Mouse (Mus musculus) embryonic facial prominence, embryonic 14.5 days (tissue): ENCODE measurements around the gene Kcnj8. TPM values are rescaled to one million over a fixed set of nuclear protein-coding genes. Genes with fewer than 3 reads are reported as not detected.
"Not testable (repeated sequence)": the region's sequence is repeated elsewhere in the genome, so short reads cannot be mapped to it uniquely, and the experiment has no call there.

Experiments used
- ATAC-seq: fragments of 200-750 bp; cut with Nextera tagmentation; 2 replicates; pipeline ENCODE4 v1.8.0; 2017; ENCODE audit warnings: low read depth, moderate number of reproducible peaks, moderate TSS enrichment
- DNase-seq: peaks from one replicate; pipeline ENCODE4 v3.0.0-alpha.2; 2015; ENCODE audit warnings: low spot score
- H3K27ac ChIP-seq: fragments of 300-500 bp; sonication (generic); replicated peaks from 2 replicates; pipeline ENCODE4 v1.5.1; 2014; ENCODE audit warnings: low read depth, mild to moderate bottlenecking, low read length, moderate library complexity
- H3K27me3 ChIP-seq: fragments of 300-500 bp; sonication (generic); replicated peaks from 2 replicates; pipeline ENCODE4 v1.6.1; 2014; ENCODE audit warnings: low read length; ENCODE audit not compliant: control insufficient read depth, insufficient read depth
- H3K36me3 ChIP-seq: fragments of 300-500 bp; sonication (generic); 2 replicates; pipeline ENCODE4 v1.6.1; 2014; ENCODE audit warnings: low read length, mixed read lengths; ENCODE audit not compliant: control insufficient read depth, insufficient read depth
- H3K4me1 ChIP-seq: fragments of 300-500 bp; sonication (generic); 2 replicates; pipeline ENCODE4 v1.6.1; 2014; ENCODE audit warnings: antibody characterized with exemption, low read length; ENCODE audit not compliant: control insufficient read depth, insufficient read depth
- H3K4me2 ChIP-seq: fragments of 300-500 bp; sonication (generic); 2 replicates; pipeline ENCODE4 v1.6.1; 2014; ENCODE audit warnings: low read depth, mild to moderate bottlenecking, low read length, moderate library complexity, mixed read lengths
- H3K4me3 ChIP-seq: fragments of 300-500 bp; sonication (generic); 2 replicates; pipeline ENCODE4 v1.5.1; 2014; ENCODE audit warnings: low read depth, mild to moderate bottlenecking, low read length
- H3K9ac ChIP-seq: fragments of 300-500 bp; sonication (generic); 2 replicates; pipeline ENCODE4 v1.6.1; 2014; ENCODE audit warnings: low read depth, mild to moderate bottlenecking, low read length, moderate library complexity, mixed read lengths
- H3K9me3 ChIP-seq: fragments of 300-500 bp; sonication (generic); 2 replicates; pipeline ENCODE4 v1.6.1; 2016; ENCODE audit warnings: low read length; ENCODE audit not compliant: control insufficient read depth
- WGBS: fragments of 180-500 bp; shearing (Covaris S2); extraction: QIAGEN DNeasy Blood & Tissue Kit; methylation state at CpG from one replicate; pipeline ENCODE4 v1.1.7; 2014; 5-methylcytosine and 5-hydroxymethylcytosine counted together
- polyA plus RNA-seq: library from polyadenylated mRNA; unstranded; fragments of >200 nt; fragmentation: Nextera tagmentation; extraction: Ambion mirVana; gene quantifications from 2 replicates; pipeline ENCODE4 v1.2.1, GENCODE M21; 2014

The Kcnj8 gene
- polyA plus RNA-seq, 1 experiment from 2014 or later, result 21.0 TPM

DNA sequence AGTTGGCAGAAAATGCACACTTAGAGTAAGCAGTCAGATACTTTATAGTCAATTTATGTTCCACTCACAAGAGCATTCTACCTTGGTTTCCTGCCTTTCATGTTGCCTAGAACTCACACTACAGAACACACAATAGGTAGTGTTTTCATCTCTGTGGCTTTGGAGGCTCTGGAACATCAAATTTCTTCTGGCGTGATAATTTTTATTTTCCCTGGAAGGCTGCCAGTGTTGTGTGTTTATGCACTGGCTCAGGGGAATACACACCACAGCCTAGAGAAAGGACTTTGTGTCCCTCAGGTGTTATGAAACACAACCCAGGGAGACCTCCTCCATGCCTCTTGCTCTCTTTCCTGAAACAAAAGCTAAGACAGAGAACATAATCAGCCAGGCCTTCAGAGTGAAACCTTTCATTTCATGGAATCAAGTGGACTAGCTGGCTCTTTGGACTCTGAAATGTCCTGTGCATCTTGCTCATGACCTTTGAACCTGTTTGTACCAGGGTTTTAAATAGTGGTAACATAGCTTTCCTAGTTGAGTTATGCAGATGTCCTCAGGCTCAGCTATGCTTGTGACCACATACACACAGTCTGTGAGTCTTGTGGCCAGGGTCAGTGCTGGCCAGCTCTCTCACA, 43.4 kb downstream of the Kcnj8 start:
- H3K9me3 ChIP-seq, result no peaks in the 10 kb centered on the region
- H3K27me3 ChIP-seq, result no peaks in the 10 kb centered on the region
- H3K36me3 ChIP-seq, result no peaks in the 10 kb centered on the region
- no peak overlapping the region for H3K9ac ChIP-seq
- WGBS, result 46% methylated on average over 1 of the region's 1 CpGs
- no peaks in the 10 kb centered on the region for H3K4me1 ChIP-seq
- no peak for DNase-seq
- no peak overlapping the region for H3K4me2 ChIP-seq
- no peak overlapping the region for H3K27ac ChIP-seq
- H3K4me3 ChIP-seq, result no peak overlapping the region
- ATAC-seq, result no peak

DNA sequence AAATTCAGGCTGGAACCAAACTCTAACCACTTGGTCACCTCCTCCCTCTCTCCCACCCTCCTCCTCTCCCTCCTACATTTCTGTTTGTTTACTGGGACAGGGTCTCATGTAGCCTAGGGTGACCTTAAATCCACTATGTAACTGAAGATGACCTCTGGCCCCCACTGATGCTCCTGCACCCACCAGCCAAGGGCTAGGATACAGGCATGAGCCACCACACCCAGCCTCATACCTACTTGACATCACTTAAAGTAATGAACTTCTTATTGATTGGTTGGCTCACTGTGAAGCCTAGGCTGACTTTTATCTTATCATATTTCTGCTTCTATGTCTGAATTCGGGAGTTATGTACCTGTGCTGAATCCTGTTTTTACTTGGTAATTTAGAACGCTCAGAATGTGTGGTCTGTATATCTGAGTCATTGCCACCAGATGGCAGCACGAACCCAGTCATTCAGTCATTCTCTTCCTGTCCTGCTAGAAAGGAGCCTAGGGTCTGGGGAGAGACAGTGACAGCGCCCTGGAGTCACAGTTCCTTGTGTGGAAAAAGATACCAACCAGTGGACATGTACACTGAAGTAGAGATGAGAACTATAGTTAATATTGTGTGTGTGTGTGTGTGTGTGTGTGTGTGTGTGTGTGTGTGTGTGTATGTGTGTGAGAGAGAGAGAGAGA, 46.6 kb downstream of the Kcnj8 start:
- no peak overlapping the region for H3K4me2 ChIP-seq
- no peak overlapping the region for H3K27ac ChIP-seq
- no peak overlapping the region for H3K9ac ChIP-seq
- no peak overlapping the region for H3K4me3 ChIP-seq
- DNase-seq (peak; percentile 72), ATAC-seq (peak; percentile 70; the same call in 1 of the 2 replicates)
- 10% methylated on average over 4 of the region's 4 CpGs for WGBS
- no peaks in the 10 kb centered on the region for H3K4me1 ChIP-seq
- no peaks in the 10 kb centered on the region for H3K36me3 ChIP-seq
- no peaks in the 10 kb centered on the region for H3K27me3 ChIP-seq
- no peaks in the 10 kb centered on the region for H3K9me3 ChIP-seq

DNA sequence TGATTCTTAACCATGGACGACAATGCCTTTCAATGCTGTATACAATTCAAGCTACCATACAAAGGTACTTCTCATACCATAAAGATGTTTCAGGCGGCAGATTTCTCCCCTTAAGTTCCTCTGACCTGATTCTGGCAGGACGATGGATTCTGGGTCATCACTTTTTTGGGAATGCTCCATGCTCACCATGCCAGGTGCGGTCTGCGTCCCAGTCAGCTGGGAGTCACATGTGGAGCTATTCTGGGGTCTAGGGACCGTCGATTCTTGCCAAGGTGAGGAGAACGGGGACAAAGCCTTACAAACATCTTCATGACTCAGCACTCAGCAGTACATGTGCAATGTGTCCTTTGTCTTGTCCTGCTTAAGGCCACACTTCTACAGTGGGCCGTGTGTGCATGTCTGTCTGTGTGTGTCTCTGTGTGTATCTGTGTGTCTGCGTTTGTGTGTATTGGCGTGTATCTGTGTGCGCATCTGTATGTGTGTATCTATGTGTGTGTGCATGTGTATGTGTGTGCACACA, 49.8 kb downstream of the Kcnj8 start:
- ATAC-seq (no peak), DNase-seq (no peak)
- Histone ChIP-seq H3K9ac (no peak overlapping the region), H3K9me3 (no peaks in the 10 kb centered on the region), H3K27ac (no peak overlapping the region), H3K36me3 (no peaks in the 10 kb centered on the region), H3K4me3 (no peak overlapping the region), H3K4me1 (no peaks in the 10 kb centered on the region), H3K4me2 (no peak overlapping the region), H3K27me3 (no peaks in the 10 kb centered on the region)
- WGBS, result 83% methylated on average over 12 of the region's 12 CpGs

DNA sequence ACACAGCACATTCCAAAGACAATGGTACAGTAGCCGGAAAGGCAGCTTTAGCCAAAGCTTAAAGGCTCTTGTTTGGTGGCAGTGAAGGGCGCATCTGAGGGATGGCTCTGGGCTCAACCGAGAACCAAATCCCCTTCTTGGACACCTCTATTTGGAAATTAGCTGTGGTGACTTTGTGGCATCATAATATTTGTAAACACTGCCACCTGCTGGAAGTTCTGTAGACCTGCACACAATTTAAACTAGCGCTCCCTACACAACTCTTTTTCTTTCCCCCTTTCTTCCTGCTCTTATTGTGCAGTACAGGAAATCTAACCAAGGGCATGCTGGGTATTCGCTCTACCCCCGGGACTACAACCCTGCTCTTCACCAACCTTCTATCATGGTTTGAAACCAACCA, 52.3 kb downstream of the Kcnj8 start:
- Histone ChIP-seq H3K4me1 (no peaks in the 10 kb centered on the region), H3K36me3 (no peaks in the 10 kb centered on the region), H3K27me3 (no peaks in the 10 kb centered on the region), H3K9ac (no peak overlapping the region), H3K4me3 (no peak overlapping the region), H3K4me2 (no peak overlapping the region), H3K27ac (no peak overlapping the region), H3K9me3 (no peaks in the 10 kb centered on the region)
- ATAC-seq (peak; percentile 22), DNase-seq (peak; percentile 74)
- 15% methylated on average over 6 of the region's 6 CpGs for WGBS

DNA sequence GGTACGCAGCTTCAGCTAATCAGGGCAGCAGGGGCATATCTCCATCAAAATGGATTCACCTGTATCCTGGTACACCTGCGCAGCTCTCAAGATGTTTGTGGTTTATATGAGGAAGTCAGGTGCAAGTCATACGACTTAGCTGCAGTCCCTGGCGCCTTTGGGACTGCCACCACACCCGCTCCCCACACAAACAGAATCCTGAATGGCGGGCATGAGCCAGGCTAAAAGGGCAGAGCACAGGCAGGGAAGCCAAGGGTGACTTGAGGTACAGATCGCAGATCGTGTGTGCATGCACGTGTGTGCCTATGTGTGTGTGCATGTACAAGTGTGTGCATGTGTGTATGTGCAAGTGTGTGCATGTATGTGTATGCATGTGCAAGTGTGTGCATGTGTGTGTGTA, 56.0 kb downstream of the Kcnj8 start:
- not testable (repeated sequence) for ATAC-seq, H3K4me1 ChIP-seq, H3K27me3 ChIP-seq, DNase-seq, H3K4me3 ChIP-seq, H3K27ac ChIP-seq, H3K4me2 ChIP-seq, H3K36me3 ChIP-seq, H3K9ac ChIP-seq, H3K9me3 ChIP-seq
- WGBS, result 70% methylated on average over 9 of the region's 9 CpGs

DNA sequence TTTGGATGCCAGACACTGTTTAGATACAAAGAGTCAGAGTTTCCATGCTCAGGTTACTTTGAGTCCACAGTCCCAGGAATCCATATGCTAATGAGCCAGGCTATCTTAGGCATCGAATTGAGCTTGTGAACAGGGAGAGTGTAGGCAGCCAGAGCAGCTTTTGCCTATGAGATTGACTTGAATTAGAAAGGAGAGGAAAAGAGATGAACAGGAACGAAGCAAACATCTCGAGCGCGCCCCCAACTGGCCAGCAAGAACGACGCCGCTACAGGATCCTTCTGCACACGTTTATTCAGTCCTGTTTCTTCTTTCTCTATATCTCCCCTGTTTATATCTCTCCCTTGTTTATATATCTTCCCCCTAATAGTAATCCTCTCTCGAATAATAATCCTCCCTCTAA, 56.5 kb downstream of the Kcnj8 start:
- H3K9ac ChIP-seq, result no peak overlapping the region
- no peak overlapping the region for H3K4me3 ChIP-seq
- H3K9me3 ChIP-seq, result no peaks in the 10 kb centered on the region
- H3K4me2 ChIP-seq, result no peak overlapping the region
- DNase-seq, result peak; percentile 20
- no peak for ATAC-seq
- H3K27ac ChIP-seq, result no peak overlapping the region
- no peaks in the 10 kb centered on the region for H3K36me3 ChIP-seq
- 0 out of 2 replicates have a peak, but pooled peaks cover 6% of the 10 kb centered on the region for H3K27me3 ChIP-seq
- H3K4me1 ChIP-seq, result no peaks in the 10 kb centered on the region
- 6% methylated on average over 10 of the region's 10 CpGs for WGBS

Other genes with a start within 250 kb of the Kcnj8 start
- 0.75 and 0.96 TPM in 2 replicates for gene Slco1a5, start 248.6 kb downstream of the Kcnj8 start, polyA plus RNA-seq
- 13.2 and 16.8 TPM in 2 replicates for gene Pyroxd1, start 226.0 kb downstream of the Kcnj8 start, polyA plus RNA-seq
- 22.9 and 30.2 TPM in 2 replicates for gene Recql, start 184.5 kb downstream of the Kcnj8 start, polyA plus RNA-seq
- gene Golt1b, start 184.4 kb downstream of the Kcnj8 start, polyA plus RNA-seq, result 133 and 142 TPM in 2 replicates
- 1.1 TPM in 2 replicates for gene Spx, start 158.2 kb downstream of the Kcnj8 start, polyA plus RNA-seq
- not detected in 2 replicates for gene Gys2, start 98.5 kb downstream of the Kcnj8 start, polyA plus RNA-seq
- 218 and 247 TPM in 2 replicates for gene Ldhb, start 63.7 kb downstream of the Kcnj8 start, polyA plus RNA-seq
- gene Abcc9, start 130.7 kb upstream of the Kcnj8 start, polyA plus RNA-seq, result 7.7 and 7.9 TPM in 2 replicates
- gene Cmas, start 185.1 kb upstream of the Kcnj8 start, polyA plus RNA-seq, result 95.2 and 95.6 TPM in 2 replicates
- gene Sult6b2, start 232.9 kb upstream of the Kcnj8 start, polyA plus RNA-seq, result not detected in 2 replicates